Mouse (Mus musculus): Measurements from ENCODE around the gene Tecpr1.

DNA sequence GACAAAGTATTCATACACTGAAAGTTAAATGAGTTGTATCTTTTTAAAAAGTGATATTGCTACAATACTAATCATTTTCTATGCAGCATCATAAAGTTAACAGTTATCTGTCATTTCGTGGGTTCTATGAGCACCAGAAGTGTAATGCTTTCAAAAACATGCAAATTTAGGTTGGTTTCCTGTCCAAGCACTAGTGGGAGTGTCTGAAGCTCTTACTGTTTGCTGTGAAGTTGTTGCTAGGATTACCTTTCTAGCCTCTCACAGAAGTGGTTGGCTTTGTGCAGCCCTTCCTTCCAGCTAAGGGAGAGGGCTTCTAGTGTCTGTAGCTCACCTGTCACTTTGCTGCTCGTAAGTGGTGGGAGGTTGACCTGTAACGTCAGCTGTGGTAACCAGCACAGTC lies 57.7 kb downstream of the Tecpr1 start:
- TF ChIP-seq CTCF (IDR thresholded peaks at IDR 0.05; ENCODE audit: low read depth) (no peak), EP300 (IDR thresholded peaks at IDR 0.05; ENCODE audit: low read depth) (no peak)
